In the genomic region with DNA sequence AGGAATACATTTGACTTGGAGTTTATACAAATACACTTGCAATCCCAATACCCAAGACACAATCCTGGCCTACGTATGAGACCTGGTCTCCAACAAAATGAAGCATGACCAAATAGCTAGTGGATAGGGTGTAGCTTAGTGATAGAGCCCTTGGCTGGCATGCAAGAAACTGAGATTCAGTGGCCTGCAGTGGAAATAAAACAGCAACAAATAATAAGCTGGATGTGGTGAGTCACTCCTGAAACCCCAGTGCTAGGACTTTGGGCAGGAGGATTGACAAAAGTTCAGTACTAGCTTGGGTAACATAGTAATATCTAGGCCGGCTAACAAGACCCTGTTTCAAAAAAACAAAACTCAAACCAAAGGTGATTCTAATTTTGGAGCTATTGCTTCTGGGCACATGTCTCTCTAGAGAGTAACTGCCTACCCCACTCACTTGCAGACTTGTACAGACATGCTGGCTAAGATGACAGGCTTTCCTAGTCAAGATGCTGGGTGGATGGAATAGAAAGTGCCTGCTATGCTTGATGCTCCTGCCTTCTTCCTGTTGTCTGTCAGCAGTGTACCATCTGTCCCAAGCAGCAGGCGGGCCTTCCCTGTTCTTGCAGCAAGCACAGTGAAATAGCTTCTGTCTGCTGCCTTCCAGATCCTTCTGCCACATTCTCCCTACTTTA, we compare ENCODE assay signal across 7 mouse cellular contexts. TPM values are rescaled to one million over a fixed set of nuclear protein-coding genes. Genes with fewer than 3 reads are reported as not detected.
DNase-seq lines count a peak whose midpoint lies in the region; ATAC-seq and TF ChIP-seq lines count a peak whose summit lies in the region.

No protein-coding gene starts in this region.

- no peak overlapping the region for H3K4me2 ChIP-seq in limb, embryonic 11.5 days (ENCODE audit: low read depth, severe bottlenecking)
- no peak overlapping the region for H3K4me2 ChIP-seq in intestine, postnatal 0 days (replicated peaks; ENCODE audit: low read depth)
- H3K4me2 ChIP-seq in midbrain, embryonic 14.5 days (ENCODE audit: low read length): no peak overlapping the region

- H3K27ac ChIP-seq in limb, embryonic 11.5 days (replicated peaks; ENCODE audit: low read depth, low read length): 0 out of 2 replicates have a peak overlapping the region, but pooled peaks have one; percentile 2
- no peak overlapping the region; the same call in 1 of the 2 replicates for H3K27ac ChIP-seq in intestine, postnatal 0 days (ENCODE audit: low read depth, low read length)
- H3K27ac ChIP-seq in midbrain, embryonic 14.5 days (replicated peaks; ENCODE audit: low read depth, low read length): no peak overlapping the region

- H3K9ac ChIP-seq in limb, embryonic 11.5 days (ENCODE audit: low read length): no peak overlapping the region
- no peak overlapping the region for H3K9ac ChIP-seq in intestine, postnatal 0 days (ENCODE audit: low read depth, low read length)
- no peak overlapping the region for H3K9ac ChIP-seq in midbrain, embryonic 14.5 days (replicated peaks; ENCODE audit: low read length)

- peaks cover 3% of the 10 kb centered on the region; the same call in 1 of the 2 replicates for H3K4me1 ChIP-seq in limb, embryonic 11.5 days (ENCODE audit: control insufficient read depth, insufficient read depth, low read length)
- no peaks in the 10 kb centered on the region for H3K4me1 ChIP-seq in intestine, postnatal 0 days (replicated peaks; ENCODE audit: control insufficient read depth, insufficient read depth, low read length)
- H3K4me1 ChIP-seq in midbrain, embryonic 14.5 days (ENCODE audit: control insufficient read depth, insufficient read depth, low read length): no peaks in the 10 kb centered on the region

- no peak overlapping the region for H3K4me3 ChIP-seq in limb, embryonic 11.5 days (ENCODE audit: low read depth, low read length)
- H3K4me3 ChIP-seq in intestine, postnatal 0 days (ENCODE audit: low read depth, low read length): no peak overlapping the region
- H3K4me3 ChIP-seq in midbrain, embryonic 14.5 days (replicated peaks; ENCODE audit: low read depth, low read length): no peak overlapping the region

- no peaks in the 10 kb centered on the region for H3K27me3 ChIP-seq in limb, embryonic 11.5 days (ENCODE audit: control insufficient read depth, insufficient read depth, low read length)
- H3K27me3 ChIP-seq in intestine, postnatal 0 days (replicated peaks; ENCODE audit: control insufficient read depth, insufficient read depth, low read length): no peaks in the 10 kb centered on the region
- no peaks in the 10 kb centered on the region for H3K27me3 ChIP-seq in midbrain, embryonic 14.5 days (ENCODE audit: control insufficient read depth, insufficient read depth, low read length)

- peak; percentile 50 for DNase-seq in adipocyte (ENCODE audit: low spot score)
- peak; percentile 84 to 94 for DNase-seq in cerebellum, adult 18-20 months
- DNase-seq in frontal cortex, postnatal 14 days (ENCODE audit: low spot score in 2 of 2): peak; percentile 56 to 67
- DNase-seq in limb, embryonic 11.5 days (ENCODE audit: low spot score): no peak
- DNase-seq in urinary bladder, adult 18-20 months (ENCODE audit: low spot score in 2 of 2): no peak
- DNase-seq in midbrain, embryonic 14.5 days: no peak

- peaks cover 8% of the 10 kb centered on the region for H3K36me3 ChIP-seq in limb, embryonic 11.5 days (ENCODE audit: control insufficient read depth, insufficient read depth, low read length)
- peaks cover 24% of the 10 kb centered on the region for H3K36me3 ChIP-seq in intestine, postnatal 0 days (ENCODE audit: control insufficient read depth, insufficient read depth)
- peaks cover 17% of the 10 kb centered on the region for H3K36me3 ChIP-seq in midbrain, embryonic 14.5 days (ENCODE audit: control insufficient read depth, insufficient read depth, low read length)

- ATAC-seq in limb, embryonic 11.5 days (ENCODE audit: insufficient number of reproducible peaks, low FRiP score, low TSS enrichment, low read depth): no peak
- no peak for ATAC-seq in intestine, postnatal 0 days
- ATAC-seq in midbrain, embryonic 14.5 days (ENCODE audit: low FRiP score, low TSS enrichment): no peak

- 60% methylated on average over 3 of the region's 3 CpGs for WGBS in limb, embryonic 11.5 days
- 86% methylated on average over 3 of the region's 3 CpGs for WGBS in intestine, postnatal 0 days
- 83% methylated on average over 3 of the region's 3 CpGs for WGBS in midbrain, embryonic 14.5 days

- no peak for TF ChIP-seq CTCF in intestine, postnatal 0 days (IDR thresholded peaks at IDR 0.05; ENCODE audit: low read depth)

- no peaks in the 10 kb centered on the region for H3K9me3 ChIP-seq in limb, embryonic 11.5 days (ENCODE audit: control insufficient read depth, low read length)
- no peaks in the 10 kb centered on the region for H3K9me3 ChIP-seq in intestine, postnatal 0 days (ENCODE audit: control insufficient read depth)
- no peaks in the 10 kb centered on the region for H3K9me3 ChIP-seq in midbrain, embryonic 14.5 days (ENCODE audit: control insufficient read depth, low read length)

RNA-seq across cellular contexts. Expression of gene Phf20, which starts 37.1 kb away (rescaled TPM):
- 81.0 and 89.2 TPM in 2 replicates for polyA plus RNA-seq in limb, embryonic 11.5 days (2014; fragmentation: Nextera tagmentation; extraction: Ambion mirVana)
- polyA plus RNA-seq in intestine, postnatal 0 days (2015; fragmentation: Nextera tagmentation; extraction: Ambion mirVana): 20.9 and 24.2 TPM in 2 replicates
- polyA plus RNA-seq in midbrain, embryonic 14.5 days (2014; fragmentation: Nextera tagmentation; extraction: Ambion mirVana): 110 and 120 TPM in 2 replicates

RNA-seq across cellular contexts. Expression of gene Rbm39, which starts 53.4 kb away (rescaled TPM):
- 723 and 726 TPM in 2 replicates for polyA plus RNA-seq in limb, embryonic 11.5 days (2014; fragmentation: Nextera tagmentation; extraction: Ambion mirVana)
- 326 and 348 TPM in 2 replicates for polyA plus RNA-seq in intestine, postnatal 0 days (2015; fragmentation: Nextera tagmentation; extraction: Ambion mirVana)
- 484 and 514 TPM in 2 replicates for polyA plus RNA-seq in midbrain, embryonic 14.5 days (2014; fragmentation: Nextera tagmentation; extraction: Ambion mirVana)

Comparison
In these comparisons a context has a peak if more than half of its experiments do, and no peak if none do; other contexts are left out.
1. DNase-seq: peak in adipocyte (single experiment), cerebellum, adult 18-20 months (2 of 2) and frontal cortex, postnatal 14 days (2 of 2); none in limb, embryonic 11.5 days (single experiment), urinary bladder, adult 18-20 months (0 of 2) and midbrain, embryonic 14.5 days (single experiment).